Mouse (Mus musculus) midbrain, embryonic 12.5 days (tissue): ENCODE results near the gene Nomo1. TPM values are rescaled to one million over a fixed set of nuclear protein-coding genes. Genes with fewer than 3 reads are reported as not detected.

Experiments used
- ATAC-seq: fragments of 200-750 bp; cut with Nextera tagmentation; 2 replicates; pipeline ENCODE4 v1.8.0; 2017; ENCODE audit warnings: low read depth, moderate TSS enrichment, moderate library complexity; ENCODE audit not compliant: low FRiP score
- H3K27ac ChIP-seq: fragments of 300-500 bp; sonication (generic); replicated peaks from 2 replicates; pipeline ENCODE4 v1.5.1; 2016; ENCODE audit warnings: mild to moderate bottlenecking
- H3K27me3 ChIP-seq: fragments of 300-500 bp; sonication (generic); 2 replicates; pipeline ENCODE4 v1.6.1; 2016; ENCODE audit warnings: mild to moderate bottlenecking
- H3K36me3 ChIP-seq: fragments of 300-500 bp; sonication (generic); 2 replicates; pipeline ENCODE4 v1.6.1; 2016
- H3K4me1 ChIP-seq: fragments of 300-500 bp; sonication (generic); 2 replicates; pipeline ENCODE4 v1.6.1; 2016
- H3K4me2 ChIP-seq: fragments of 300-500 bp; sonication (generic); replicated peaks from 2 replicates; pipeline ENCODE4 v1.6.1; 2016; ENCODE audit warnings: mild to moderate bottlenecking, moderate library complexity
- H3K4me3 ChIP-seq: fragments of 300-500 bp; sonication (generic); 2 replicates; pipeline ENCODE4 v1.5.1; 2016; ENCODE audit warnings: mild to moderate bottlenecking
- H3K9ac ChIP-seq: fragments of 300-500 bp; sonication (generic); replicated peaks from 2 replicates; pipeline ENCODE4 v1.6.1; 2016; ENCODE audit warnings: mild to moderate bottlenecking, moderate library complexity
- H3K9me3 ChIP-seq: fragments of 300-500 bp; sonication (generic); 2 replicates; pipeline ENCODE4 v1.6.1; 2016; ENCODE audit warnings: mild to moderate bottlenecking
- WGBS: fragments of 180-500 bp; shearing (Covaris S2); methylation state at CpG from one replicate; pipeline ENCODE4 v1.1.7; 2016; 5-methylcytosine and 5-hydroxymethylcytosine counted together
- polyA plus RNA-seq: library from polyadenylated mRNA; unstranded; fragments of >200 nt; fragmentation: Nextera tagmentation; extraction: Ambion mirVana; gene quantifications from 2 replicates; pipeline ENCODE4 v1.2.1, GENCODE M21; 2016

The Nomo1 gene
- polyA plus RNA-seq, 1 experiment from 2014 or later, result 30.2 TPM

DNA sequence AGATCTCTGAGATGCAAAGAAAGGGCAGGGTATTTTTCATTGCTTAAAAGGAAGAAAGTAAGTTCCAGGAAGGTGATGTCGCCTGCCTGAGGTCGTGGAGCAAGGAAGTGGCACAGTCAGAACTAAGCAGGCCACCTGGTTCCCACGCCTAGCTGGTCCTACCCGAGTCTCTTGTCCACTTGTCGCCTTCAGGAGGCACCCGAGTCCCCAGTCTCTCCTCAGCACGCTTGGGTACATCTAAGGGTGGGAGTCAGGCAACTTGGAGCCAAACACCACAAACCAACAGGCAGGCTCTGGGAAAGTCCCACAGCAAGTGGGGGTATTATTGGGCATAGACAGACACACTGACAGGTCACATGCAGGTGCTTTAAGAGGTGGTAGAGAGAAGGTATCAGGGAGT is 97.2 kb downstream of the Nomo1 start:
- no peak for ATAC-seq
- H3K9me3 ChIP-seq, result no peaks in the 10 kb centered on the region
- 77% methylated on average over 7 of the region's 7 CpGs for WGBS
- peaks cover 26% of the 10 kb centered on the region for H3K27me3 ChIP-seq
- H3K27ac ChIP-seq, result no peak overlapping the region
- H3K4me2 ChIP-seq, result no peak overlapping the region
- no peak overlapping the region for H3K9ac ChIP-seq
- no peaks in the 10 kb centered on the region for H3K36me3 ChIP-seq
- H3K4me3 ChIP-seq, result no peak overlapping the region
- H3K4me1 ChIP-seq, result peaks cover 25% of the 10 kb centered on the region

GRCm38 (mm10) chr7:46131266-46131665 is 97.8 kb downstream of the Nomo1 start:
- H3K4me2 ChIP-seq, result no peak overlapping the region
- peaks cover 31% of the 10 kb centered on the region for H3K27me3 ChIP-seq
- no peak overlapping the region for H3K9ac ChIP-seq
- 21% methylated on average over 3 of the region's 3 CpGs for WGBS
- ATAC-seq, result no peak
- H3K9me3 ChIP-seq, result no peaks in the 10 kb centered on the region
- H3K4me3 ChIP-seq, result no peak overlapping the region
- no peak overlapping the region for H3K27ac ChIP-seq
- no peaks in the 10 kb centered on the region for H3K36me3 ChIP-seq
- H3K4me1 ChIP-seq, result peaks cover 25% of the 10 kb centered on the region

- Histone ChIP-seq H3K36me3 (no peaks in the 10 kb centered on the region), H3K4me2 (no peak overlapping the region), H3K4me3 (no peak overlapping the region), H3K9ac (no peak overlapping the region), H3K27me3 (peaks cover 35% of the 10 kb centered on the region), H3K9me3 (no peaks in the 10 kb centered on the region), H3K4me1 (peaks cover 25% of the 10 kb centered on the region), H3K27ac (no peak overlapping the region)
- ATAC-seq, result no peak
- 67% methylated on average over 8 of the region's 8 CpGs for WGBS
Measured at GRCm38 (mm10) chr7:46131806-46132205, 98.3 kb downstream of the Nomo1 start.

DNA sequence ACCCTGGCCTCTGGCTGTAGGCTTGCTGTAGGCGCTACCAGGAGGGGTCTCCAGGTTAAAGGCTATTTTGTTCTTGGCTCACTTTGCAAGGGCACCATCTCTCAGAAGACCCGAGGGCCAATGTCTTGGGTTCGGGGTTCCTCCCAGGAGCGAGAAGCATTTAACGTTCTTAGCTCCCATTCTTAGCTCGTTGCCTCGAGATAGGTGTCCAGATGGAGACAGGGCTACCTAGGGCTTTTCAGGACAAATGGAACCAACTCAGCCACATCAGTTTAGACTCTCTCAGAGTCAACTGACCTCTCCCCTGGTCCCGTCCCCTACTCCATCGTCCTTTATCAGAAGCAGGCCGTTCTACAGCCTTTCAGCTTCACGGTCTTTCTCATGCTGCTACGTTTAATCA is 98.7 kb downstream of the Nomo1 start:
- H3K27me3 ChIP-seq, result peaks cover 35% of the 10 kb centered on the region
- no peak overlapping the region for H3K9ac ChIP-seq
- H3K36me3 ChIP-seq, result no peaks in the 10 kb centered on the region
- H3K4me2 ChIP-seq, result no peak overlapping the region
- H3K4me3 ChIP-seq, result no peak overlapping the region
- WGBS, result 88% methylated on average over 12 of the region's 12 CpGs
- H3K27ac ChIP-seq, result no peak overlapping the region
- peaks cover 25% of the 10 kb centered on the region for H3K4me1 ChIP-seq
- ATAC-seq, result no peak
- H3K9me3 ChIP-seq, result no peaks in the 10 kb centered on the region

Other genes starting within 250 kb of the Nomo1 start
- 10.6 and 11.1 TPM in 2 replicates for gene Lmtk3, start 250.0 kb upstream of the Nomo1 start, polyA plus RNA-seq
- gene Sult2b1, start 249.0 kb upstream of the Nomo1 start, polyA plus RNA-seq, result 1.5 and 2.2 TPM in 2 replicates
- 288 and 293 TPM in 2 replicates for gene Cyth2, start 219.1 kb upstream of the Nomo1 start, polyA plus RNA-seq
- 0.46 and 1.1 TPM in 2 replicates for gene Kcnj14, start 208.9 kb upstream of the Nomo1 start, polyA plus RNA-seq
- gene Grwd1, start 202.8 kb upstream of the Nomo1 start, polyA plus RNA-seq, result 50.1 and 50.2 TPM in 2 replicates
- 40.6 and 54.6 TPM in 2 replicates for gene Kdelr1, start 160.9 kb upstream of the Nomo1 start, polyA plus RNA-seq
- 0.60 and 1.0 TPM in 2 replicates for gene Grin2d, start 155.3 kb upstream of the Nomo1 start, polyA plus RNA-seq
- 0.34 and 0.42 TPM in 2 replicates for gene Syngr4, start 137.0 kb upstream of the Nomo1 start, polyA plus RNA-seq
- 4.4 and 4.9 TPM in 2 replicates for gene Tmem143, start 136.8 kb upstream of the Nomo1 start, polyA plus RNA-seq
- gene Emp3, start 112.3 kb upstream of the Nomo1 start, polyA plus RNA-seq, result 33.9 and 46.5 TPM in 2 replicates
- 2.2 and 3.4 TPM in 2 replicates for gene Ccdc114, start 109.6 kb upstream of the Nomo1 start, polyA plus RNA-seq
- 0.58 and 0.59 TPM in 2 replicates for gene Abcc6, start 3.4 kb upstream of the Nomo1 start, polyA plus RNA-seq
- 0.41 and 0.54 TPM in 2 replicates for gene Kcnj11, start 67.1 kb downstream of the Nomo1 start, polyA plus RNA-seq
- 1.5 and 1.7 TPM in 2 replicates for gene Abcc8, start 146.3 kb downstream of the Nomo1 start, polyA plus RNA-seq
- 2.0 and 2.5 TPM in 2 replicates for gene Ush1c, start 204.8 kb downstream of the Nomo1 start, polyA plus RNA-seq
- gene Otog, start 207.3 kb downstream of the Nomo1 start, polyA plus RNA-seq, result 0.12 and 0.15 TPM in 2 replicates